Mouse (Mus musculus) left cerebral cortex, postnatal 10 days (tissue): ENCODE results near the gene Rab10. TPM values are rescaled to one million over a fixed set of nuclear protein-coding genes. Genes with fewer than 3 reads are reported as not detected.

Source experiments
- DNase-seq, 2 experiments: peaks; one replicate each; pipeline ENCODE4 v3.0.0; 2021 to 2022; ENCODE audit warnings: low spot score in 2 of 2, mixed read lengths in 1 of 2; ENCODE audit errors: extremely low spot score in 1 of 2
- intact Hi-C: fragments of 180-260 bp; cut with DNase I; formaldehyde crosslinking; loops from one replicate; pipeline ENCODE4 v1.15.1; 2025
- total RNA-seq, 2 experiments: library from RNA; stranded (reverse); gene quantifications; 2 replicates each; pipeline ENCODE4 v1.2.3; 2021

Gene Rab10
- 100 to 1,000 TPM; 217 to 226 TPM for total RNA-seq

GRCm38 (mm10) chr12:3309391-3310320 lies at the start of gene Rab10:
Gene Rab10 (minus strand): TSS chr12:3309969.
- DNase-seq, result peak; percentile 98 to 100
- intact Hi-C loops, result loop anchor here (1.0 to 5.0 kb wide), 2 partner anchors 55 to 72 kb away; no protein-coding TSS in a partner anchor

GRCm38 (mm10) chr12:3359302-3359701 lies 49.5 kb upstream of the Rab10 start:
- intact Hi-C loops, result no loop called here
- DNase-seq, result peak; percentile 66 to 84

GRCm38 (mm10) chr12:3356824-3357223 lies 47.1 kb upstream of the Rab10 start:
- no peak for DNase-seq
- intact Hi-C loops, result no loop called here

- intact Hi-C loops, result no loop called here
These were observed 45.3 kb upstream of the Rab10 start for GRCm38 (mm10) chr12:3355068-3355467.

GRCm38 (mm10) chr12:3352216-3352615 lies 42.4 kb upstream of the Rab10 start:
- no peak for DNase-seq
- intact Hi-C loops, result no loop called here

More at GRCm38 (mm10) chr12:3355068-3355467, 45.3 kb upstream of the Rab10 start:
- no peak for DNase-seq

- no peak for DNase-seq
- intact Hi-C loops, result no loop called here
These were observed 40.4 kb upstream of the Rab10 start for GRCm38 (mm10) chr12:3350136-3350535.

- DNase-seq, result no peak
- intact Hi-C loops, result no loop called here
These were observed 39.6 kb upstream of the Rab10 start for GRCm38 (mm10) chr12:3349387-3349786.

GRCm38 (mm10) chr12:3347682-3348081 lies 37.9 kb upstream of the Rab10 start:
- intact Hi-C loops, result no loop called here
- DNase-seq, result no peak

- intact Hi-C loops, result no loop called here
- DNase-seq, result no peak
These were observed 35.3 kb upstream of the Rab10 start for GRCm38 (mm10) chr12:3345038-3345437.

GRCm38 (mm10) chr12:3344155-3344554 lies 34.4 kb upstream of the Rab10 start:
- intact Hi-C loops, result no loop called here
- DNase-seq, result no peak

GRCm38 (mm10) chr12:3338931-3339330 lies 29.2 kb upstream of the Rab10 start:
- no peak for DNase-seq
- intact Hi-C loops, result no loop called here

GRCm38 (mm10) chr12:3329677-3330076 lies 19.9 kb upstream of the Rab10 start:
- no peak for DNase-seq
- intact Hi-C loops, result no loop called here

GRCm38 (mm10) chr12:3325232-3325631 lies 15.5 kb upstream of the Rab10 start:
- intact Hi-C loops, result no loop called here
- no peak for DNase-seq

GRCm38 (mm10) chr12:3323241-3323640 lies 13.5 kb upstream of the Rab10 start:
- no peak for DNase-seq
- intact Hi-C loops, result no loop called here

- peak in 1 of 2 experiments; percentile 34 for DNase-seq
- intact Hi-C loops, result no loop called here
These were observed 9.6 kb upstream of the Rab10 start for GRCm38 (mm10) chr12:3319377-3319776.

GRCm38 (mm10) chr12:3316937-3317336 lies 7.2 kb upstream of the Rab10 start:
- no peak for DNase-seq
- intact Hi-C loops, result no loop called here

GRCm38 (mm10) chr12:3316083-3316482 lies 6.3 kb upstream of the Rab10 start:
- intact Hi-C loops, result no loop called here
- no peak for DNase-seq

- no peak for DNase-seq
- intact Hi-C loops, result no loop called here
These were observed 3.1 kb upstream of the Rab10 start for GRCm38 (mm10) chr12:3312886-3313285.

- intact Hi-C loops, result loop anchor here (1.0 kb wide), 1 partner anchor 54 kb away; no protein-coding TSS in a partner anchor
- DNase-seq, result no peak
These were observed 538 bp upstream of the Rab10 start for GRCm38 (mm10) chr12:3310321-3310692.

- DNase-seq, result peak; percentile 28 to 31
- intact Hi-C loops, result loop anchor here (5.0 kb wide), 1 partner anchor 71 kb away; no protein-coding TSS in a partner anchor
These were observed 1.1 kb downstream of the Rab10 start for GRCm38 (mm10) chr12:3308541-3309241.
